Mouse (Mus musculus) small intestine, adult 2 months (tissue): ENCODE data around the gene Gm19684.

ENCODE experiments used
- CTCF ChIP-seq: fragments of 200-500 bp; IDR thresholded peaks from 2 replicates; pipeline ENCODE4 v1.5.1; 2012; ENCODE audit warnings: low read depth, mild to moderate bottlenecking, control low read depth, inconsistent platforms, low read length, moderate library complexity, mixed read lengths; ENCODE audit not compliant: insufficient replicate concordance, insufficient read length; ENCODE audit errors: extremely low read depth
- POLR2A ChIP-seq: fragments of 200-500 bp; IDR thresholded peaks from 2 replicates; pipeline ENCODE4 v1.6.1; 2012; ENCODE audit warnings: low read depth, mild to moderate bottlenecking, control low read depth, inconsistent platforms, low read length, moderate library complexity

GRCm38 (mm10) chr17:36083870-36084451, 37.5 kb upstream of the Gm19684 start:
- no peak for TF ChIP-seq CTCF
- TF ChIP-seq POLR2A = peak; percentile 87
